Mouse (Mus musculus) ZHBTc4 (cell line): ENCODE measurements around the gene Bora.
A peak's percentile ranks its signal among the peaks of the same experiment; 100 is the strongest.
"Not testable (repeated sequence)": the region's sequence is repeated elsewhere in the genome, so short reads cannot be mapped to it uniquely, and the experiment has no call there.

Experiments used
- DNase-seq: peaks from one replicate; pipeline ENCODE4 v3.0.0-alpha.2; 2011; ENCODE audit warnings: low read depth, low spot score

Bora gene

GRCm38 (mm10) chr14:99046031-99046781 lies at the start of gene Bora, which contains the start of gene Mzt1:
Bora (plus strand) TSS chr14:99046222.
Mzt1 (minus strand) TSS chr14:99046134.
- DNase-seq, result peak; percentile 99

- no peak for DNase-seq
Measured at GRCm38 (mm10) chr14:99010224-99010919, 35.6 kb upstream of the Bora start.

GRCm38 (mm10) chr14:99010920-99011313 lies 35.1 kb upstream of the Bora start:
- no peak for DNase-seq

- no peak for DNase-seq
Measured at GRCm38 (mm10) chr14:99018691-99019090, 27.3 kb upstream of the Bora start.

GRCm38 (mm10) chr14:99019136-99019808 lies 26.8 kb upstream of the Bora start:
- DNase-seq, result no peak

- no peak for DNase-seq
Measured at GRCm38 (mm10) chr14:99022346-99023086, 23.5 kb upstream of the Bora start.

- DNase-seq, result no peak
Measured at GRCm38 (mm10) chr14:99029987-99030386, 16.0 kb upstream of the Bora start.

GRCm38 (mm10) chr14:99031337-99031873 lies 14.6 kb upstream of the Bora start:
- DNase-seq, result no peak

- DNase-seq, result no peak
Measured at GRCm38 (mm10) chr14:99032596-99032995, 13.4 kb upstream of the Bora start.

- not testable (repeated sequence) for DNase-seq
Measured at GRCm38 (mm10) chr14:99034851-99035250, 11.2 kb upstream of the Bora start.

- DNase-seq, result no peak
Measured at GRCm38 (mm10) chr14:99036039-99036438, 10.0 kb upstream of the Bora start.

GRCm38 (mm10) chr14:99037703-99038102 lies 8.3 kb upstream of the Bora start:
- no peak for DNase-seq

GRCm38 (mm10) chr14:99039308-99039707 lies 6.7 kb upstream of the Bora start:
- peak; percentile 93 for DNase-seq

- DNase-seq, result no peak
Measured at GRCm38 (mm10) chr14:99041416-99041815, 4.6 kb upstream of the Bora start.

- DNase-seq, result peak; percentile 64
Measured at GRCm38 (mm10) chr14:99043499-99043898, 2.5 kb upstream of the Bora start.

- DNase-seq, result no peak
Measured at GRCm38 (mm10) chr14:99044096-99044495, 1.9 kb upstream of the Bora start.

- DNase-seq, result no peak
Measured at GRCm38 (mm10) chr14:99044718-99045117, 1.3 kb upstream of the Bora start.

GRCm38 (mm10) chr14:99045378-99046030 lies 518 bp upstream of the Bora start:
- peak; percentile 64 for DNase-seq

- no peak for DNase-seq
Measured at GRCm38 (mm10) chr14:99046782-99047181, 760 bp downstream of the Bora start.

GRCm38 (mm10) chr14:99058959-99059586 lies 13.1 kb downstream of the Bora start:
- DNase-seq, result peak; percentile 48
